Mouse (Mus musculus) layer of hippocampus, adult 11-12 months (tissue): ENCODE data around the gene Sycp3.
"Not testable (repeated sequence)": the region's sequence is repeated elsewhere in the genome, so short reads cannot be mapped to it uniquely, and the experiment has no call there.

ENCODE experiments used
- DNase-seq: peaks from one replicate; pipeline ENCODE4 v3.0.0; 2022; ENCODE audit warnings: low spot score

The Sycp3 gene

DNA sequence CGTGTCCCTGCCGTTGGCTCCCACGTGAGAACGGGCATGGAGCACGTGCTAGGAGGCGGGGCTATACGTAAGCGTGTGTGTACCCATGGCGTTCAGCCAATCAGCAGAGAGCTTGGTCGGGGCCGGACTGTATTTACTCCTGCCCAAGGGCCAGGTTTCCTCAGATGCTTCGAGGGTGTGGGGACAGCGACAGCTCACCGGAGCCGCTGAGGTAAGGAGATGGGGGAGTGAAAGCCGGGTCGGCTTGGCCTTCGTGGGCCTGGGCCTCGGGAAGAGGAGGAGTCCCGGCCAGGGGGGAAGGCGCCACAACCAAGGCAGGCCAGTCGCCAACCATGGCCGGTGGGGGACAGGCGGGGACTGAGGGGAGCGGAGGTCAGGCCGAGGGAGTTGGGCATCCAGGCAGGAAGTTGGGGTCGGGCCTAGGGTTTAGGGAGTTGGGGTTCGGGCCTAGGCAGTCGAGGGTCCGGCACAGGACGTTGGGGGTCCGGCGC, at the start of gene Sycp3:
Sycp3 (plus strand) TSS at position 68 of the 491 bp plus-strand sequence.
- no peak for DNase-seq

DNA sequence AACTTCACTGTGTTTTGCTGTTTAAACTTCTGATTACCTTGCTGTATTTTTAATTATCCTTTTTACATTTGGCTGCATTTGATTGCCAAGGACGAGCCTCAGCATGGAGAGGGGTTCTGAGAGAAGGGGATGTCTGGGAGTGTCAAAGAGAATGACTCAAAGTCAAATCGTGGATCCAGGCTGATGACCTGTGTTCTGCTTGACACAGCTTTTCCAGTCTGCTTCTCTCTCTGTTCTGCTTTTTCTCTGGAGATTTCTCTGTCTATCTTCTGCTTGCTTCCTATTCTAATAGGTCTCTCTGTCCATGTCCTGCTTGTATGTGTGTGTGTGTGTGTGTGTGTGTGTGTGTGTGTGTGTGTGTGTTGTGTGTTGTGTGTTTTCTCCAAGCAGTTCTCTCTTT, 49.6 kb upstream of the Sycp3 start:
- DNase-seq, result no peak

DNA sequence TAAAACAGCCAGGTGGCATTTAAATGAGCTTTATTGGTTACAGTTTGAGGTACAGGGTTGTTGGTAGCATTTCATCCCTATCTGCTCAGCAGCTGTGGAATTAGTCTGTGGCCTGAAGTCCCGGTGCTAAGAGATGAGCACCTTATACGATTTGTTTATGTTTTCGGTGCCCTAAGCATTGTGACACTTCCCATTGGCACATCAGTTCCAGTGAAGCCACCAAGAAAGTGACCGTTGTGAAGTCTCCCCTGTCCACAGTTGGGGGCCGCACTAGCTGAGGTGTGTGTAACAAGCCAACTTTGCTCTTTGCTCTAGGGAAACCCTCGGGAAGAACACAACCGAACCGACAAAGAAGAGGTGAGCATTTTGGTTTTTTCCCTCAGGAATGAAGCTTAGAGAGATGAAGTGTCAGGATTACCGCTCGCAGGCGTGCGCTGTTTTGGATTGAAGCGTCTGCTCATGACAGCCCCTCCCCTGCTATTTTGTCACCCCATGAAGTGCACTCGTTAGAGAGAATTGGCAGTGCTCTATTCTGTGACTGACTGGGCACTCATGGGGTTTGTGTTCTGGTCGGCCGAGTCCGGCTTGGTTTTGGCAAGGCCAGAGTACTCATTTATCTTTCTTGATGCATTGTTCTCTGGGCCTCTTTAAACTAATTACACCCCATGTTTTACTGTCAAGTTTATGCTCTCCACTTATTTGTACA, 46.9 kb upstream of the Sycp3 start:
- no peak for DNase-seq

DNA sequence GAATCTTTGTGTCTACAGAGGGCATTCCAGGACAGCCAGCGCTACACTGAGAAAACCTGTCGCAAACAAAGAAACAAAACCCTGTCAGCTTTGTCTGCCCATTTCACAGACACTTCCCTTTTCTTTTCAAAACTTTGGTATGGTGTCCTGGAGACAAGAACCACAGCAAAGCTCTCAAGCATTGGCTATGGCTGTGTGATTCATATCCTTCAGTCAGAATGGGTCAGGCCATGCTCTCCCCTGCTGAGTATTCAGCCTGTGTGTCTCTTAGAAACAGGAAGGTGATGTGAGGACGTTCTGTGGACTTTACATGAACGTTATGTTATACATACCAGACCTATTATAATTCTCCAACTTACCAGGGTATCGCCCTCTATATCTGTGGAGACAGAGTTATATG, 41.7 kb upstream of the Sycp3 start:
- DNase-seq, result no peak

DNA sequence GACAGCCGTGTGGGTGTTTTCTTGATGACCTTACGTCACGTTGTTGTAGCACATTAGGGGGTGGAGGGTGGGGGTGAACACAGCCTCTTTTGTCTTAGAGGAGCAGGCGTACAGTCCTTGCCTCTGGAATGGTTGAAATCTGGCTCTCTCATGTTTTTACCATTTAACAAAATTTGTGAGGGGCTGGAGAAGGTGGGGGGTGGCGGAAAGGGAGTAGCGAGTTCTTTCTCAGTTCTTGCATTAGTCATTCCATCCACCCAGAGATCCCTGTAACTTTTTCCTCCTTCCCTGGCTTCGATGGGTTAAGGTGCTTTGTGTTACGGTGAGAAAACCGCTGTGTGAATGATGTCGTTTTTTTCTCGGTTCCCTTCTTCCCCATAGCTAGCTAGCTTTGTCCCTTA, 39.2 kb upstream of the Sycp3 start:
- DNase-seq, result no peak

DNA sequence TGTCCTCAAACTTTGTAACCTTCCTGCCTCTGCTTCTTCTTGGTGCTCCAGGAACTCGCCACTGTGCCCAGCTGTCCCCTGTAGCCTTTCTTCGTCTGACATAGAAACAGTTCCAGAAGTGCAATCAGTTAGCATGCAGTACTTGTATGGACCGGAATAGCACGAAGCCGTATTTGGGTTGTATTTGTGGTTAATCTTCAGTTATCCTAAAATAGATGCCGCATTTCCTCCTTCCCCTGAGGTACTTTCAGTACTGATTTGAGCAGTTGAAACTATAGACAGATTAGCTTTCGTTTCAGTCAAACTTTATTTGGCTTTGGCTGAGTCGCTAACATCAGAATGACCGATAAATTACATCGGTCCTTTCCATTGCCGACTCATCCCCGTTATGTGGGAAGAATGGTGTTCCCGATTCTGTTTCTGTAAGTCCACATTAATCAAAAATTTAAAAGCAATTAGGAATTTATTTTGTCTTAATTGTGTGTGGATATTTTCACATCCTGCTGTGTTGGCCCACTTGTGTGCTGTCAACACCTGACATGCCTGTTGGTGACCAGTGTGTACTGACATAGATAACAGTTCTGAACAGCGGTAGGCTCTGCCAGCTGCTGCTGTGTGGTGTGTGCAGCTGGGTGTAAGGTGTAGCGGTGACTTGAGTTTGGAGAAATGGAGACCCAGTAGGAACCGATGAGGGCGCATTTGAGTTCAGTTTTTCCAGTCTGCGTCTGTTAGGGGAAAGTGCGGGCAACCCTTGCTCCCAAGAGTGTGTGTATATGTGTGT, 38.5 kb upstream of the Sycp3 start:
- no peak for DNase-seq

DNA sequence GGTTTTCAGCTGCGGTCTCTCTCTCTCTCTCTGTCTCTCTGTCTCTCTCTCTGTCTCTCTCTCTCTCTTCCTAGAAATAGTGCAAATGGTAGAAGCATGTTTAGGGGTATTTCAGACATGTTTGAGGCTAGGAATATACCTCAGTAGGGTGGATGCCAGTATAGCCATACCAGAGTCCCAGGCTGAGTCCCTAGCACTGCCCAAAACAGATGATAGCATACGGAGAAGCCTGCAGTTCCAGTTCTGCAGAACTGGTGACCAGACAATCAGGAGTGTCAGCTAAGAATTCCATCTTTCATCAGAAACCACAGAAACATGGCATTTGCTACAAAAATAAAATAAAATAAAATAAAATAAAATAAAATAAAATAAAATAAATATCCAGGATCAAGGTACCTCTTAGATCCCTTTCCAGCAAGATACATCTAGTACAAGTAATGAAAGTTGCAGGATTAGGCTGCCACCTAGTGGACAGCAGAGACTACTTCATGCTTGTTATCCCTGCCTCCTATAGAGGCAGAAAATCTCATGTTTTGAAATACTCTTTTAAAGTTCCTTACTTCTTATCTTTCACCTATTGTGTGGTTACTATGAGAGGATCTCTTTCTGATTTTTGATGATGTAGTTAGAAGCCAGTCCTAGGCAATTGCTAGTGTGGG, 33.1 kb upstream of the Sycp3 start:
- peak; percentile 43 for DNase-seq

DNA sequence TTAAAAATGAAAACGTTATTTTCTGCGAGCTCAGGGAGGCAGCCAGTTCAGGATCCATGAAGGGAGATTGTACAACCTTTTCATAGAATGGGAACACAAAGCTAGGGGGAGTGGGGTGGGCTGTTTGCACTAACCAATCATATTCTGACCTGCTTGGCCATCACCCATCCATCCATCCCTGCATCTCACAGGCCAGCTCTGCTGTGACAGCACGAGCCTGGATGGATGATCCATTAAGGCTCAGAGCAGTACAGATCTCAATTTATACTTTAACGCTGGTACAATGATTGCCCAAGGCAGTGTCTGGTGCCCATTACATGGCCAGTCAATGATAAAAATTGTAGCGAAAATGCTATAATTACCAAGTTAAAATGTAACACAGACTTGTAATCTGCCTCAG, 32.5 kb upstream of the Sycp3 start:
- DNase-seq, result no peak

DNA sequence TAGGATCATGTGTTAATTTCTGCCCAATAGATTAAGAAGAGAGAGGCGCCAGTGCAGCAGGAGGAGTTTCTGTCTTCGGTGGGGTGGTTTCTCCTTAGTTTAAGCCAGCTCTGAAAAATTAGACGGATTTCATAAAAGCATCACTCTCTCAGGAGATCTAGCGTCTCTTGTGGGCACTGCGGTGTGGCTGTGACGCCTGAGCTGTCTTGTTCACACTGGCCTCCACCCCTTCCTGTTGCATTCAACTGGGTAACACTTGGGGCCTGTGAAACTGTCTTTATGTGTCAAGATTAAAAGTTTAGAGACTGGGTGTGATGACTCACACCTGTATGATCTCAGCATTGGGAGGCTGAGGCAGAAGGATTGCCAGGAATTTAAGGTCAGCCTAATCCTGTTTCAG, 31.4 kb upstream of the Sycp3 start:
- no peak for DNase-seq

DNA sequence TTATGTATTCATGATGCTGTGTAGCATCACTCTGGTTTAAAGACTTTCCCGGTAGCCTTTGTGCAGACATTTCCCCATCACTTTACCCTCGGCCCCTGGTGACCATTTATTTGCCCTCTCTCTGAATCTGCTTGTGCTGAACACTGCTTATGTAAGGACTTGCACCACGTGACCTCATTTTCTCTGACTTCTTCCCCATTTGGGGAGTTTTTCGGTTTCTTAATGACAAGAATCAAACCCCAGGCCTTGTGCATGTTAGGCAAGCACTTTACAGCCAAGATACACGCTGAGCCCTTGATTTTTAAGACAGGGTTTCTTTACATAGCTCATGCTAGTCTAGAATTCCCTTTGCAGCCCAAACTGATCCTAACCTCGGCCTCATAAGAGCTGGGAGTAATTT, 18.1 kb upstream of the Sycp3 start:
- no peak for DNase-seq

DNA sequence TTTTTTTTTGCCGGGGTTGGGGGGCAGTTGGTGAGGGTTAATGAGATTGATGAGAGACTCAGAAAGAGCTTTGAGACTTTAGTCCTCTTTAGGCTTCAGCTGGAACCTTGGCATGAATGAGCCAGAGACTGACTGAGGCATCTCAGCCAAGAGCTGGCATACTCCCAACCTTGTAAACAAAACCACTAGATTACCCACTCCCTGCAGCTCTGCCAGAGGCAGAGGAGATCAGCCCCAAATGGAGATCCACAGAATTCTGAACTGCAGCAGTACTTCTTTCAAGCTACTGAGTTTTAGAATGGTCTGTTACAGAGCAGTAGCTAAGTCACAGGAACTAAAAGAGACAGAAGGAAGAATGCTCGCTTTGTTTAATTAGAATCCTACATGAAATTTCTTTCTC, 8.1 kb upstream of the Sycp3 start:
- peak; percentile 57 for DNase-seq

DNA sequence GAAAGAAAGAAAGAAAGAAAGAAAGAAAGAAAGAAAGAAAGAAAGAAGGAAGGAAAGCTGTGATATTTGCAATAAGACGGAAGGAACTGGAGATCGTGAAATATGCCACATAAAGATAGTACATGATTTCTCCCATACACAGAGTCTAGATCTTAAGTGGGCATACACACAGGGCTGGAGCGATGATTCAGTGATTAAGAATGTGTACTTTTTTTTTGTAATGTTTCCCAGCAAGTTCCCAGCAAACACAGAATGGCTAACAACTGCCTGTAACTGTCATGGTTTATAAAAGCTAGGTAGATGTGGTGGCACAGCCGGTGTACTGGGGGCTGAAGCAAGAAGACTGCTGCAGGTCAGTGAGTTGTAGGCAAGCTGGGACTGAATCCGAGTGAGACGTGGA, 7.4 kb upstream of the Sycp3 start:
- DNase-seq, result no peak

DNA sequence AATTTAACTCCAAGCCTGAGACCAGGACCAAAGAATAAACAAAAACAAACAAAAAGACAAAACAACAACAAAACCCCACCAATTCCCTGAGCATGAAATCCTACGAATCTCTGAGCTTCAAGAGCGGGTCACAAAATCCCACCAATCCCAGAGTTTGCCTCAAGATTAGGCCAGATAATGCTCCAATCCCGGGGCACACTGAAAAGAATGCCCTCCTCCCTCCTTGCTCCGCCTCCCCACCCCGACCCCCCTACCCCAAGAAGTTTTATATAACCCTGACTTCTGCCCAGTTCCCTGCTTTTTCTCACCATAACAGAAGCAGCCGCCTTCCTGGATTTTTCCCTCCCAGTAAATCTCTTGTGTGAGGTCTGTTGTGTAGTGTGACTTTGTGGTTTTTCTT, 1.6 kb upstream of the Sycp3 start:
- no peak for DNase-seq

DNA sequence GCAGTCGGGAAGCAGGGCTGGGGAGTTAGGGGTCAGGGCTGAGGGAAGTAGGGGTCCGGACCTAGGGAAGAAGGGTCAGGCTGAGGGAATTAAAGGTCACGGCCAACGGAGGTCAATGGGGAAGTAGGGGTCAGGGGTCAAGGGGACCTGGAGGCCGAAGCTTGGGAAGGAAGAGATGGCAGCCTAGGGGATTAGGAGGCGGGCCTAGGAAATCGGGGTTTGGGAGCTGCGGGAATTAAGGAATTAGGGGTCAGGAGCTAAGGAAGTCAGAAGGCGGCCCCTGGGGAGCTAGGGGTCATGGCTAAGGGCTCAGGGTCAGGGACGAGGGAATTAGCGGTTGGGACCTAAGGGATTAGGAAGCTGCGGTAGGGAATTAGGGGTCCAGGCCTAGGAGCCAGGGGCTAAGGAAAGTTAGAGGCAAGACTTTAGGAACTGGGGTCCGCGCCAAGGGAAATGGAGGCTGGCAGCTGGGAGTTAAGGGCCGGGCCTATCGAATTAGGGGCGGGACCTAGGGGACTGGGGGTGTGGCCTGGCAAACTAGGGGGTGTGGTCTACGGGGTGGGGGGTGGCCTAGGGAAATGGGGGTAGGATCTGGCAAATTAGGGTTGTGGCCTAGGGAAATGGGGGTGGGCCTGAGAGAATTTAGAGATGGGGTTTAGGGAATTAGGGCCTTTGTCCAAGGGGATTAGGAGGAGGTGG, 902 bp downstream of the Sycp3 start:
- no peak for DNase-seq

DNA sequence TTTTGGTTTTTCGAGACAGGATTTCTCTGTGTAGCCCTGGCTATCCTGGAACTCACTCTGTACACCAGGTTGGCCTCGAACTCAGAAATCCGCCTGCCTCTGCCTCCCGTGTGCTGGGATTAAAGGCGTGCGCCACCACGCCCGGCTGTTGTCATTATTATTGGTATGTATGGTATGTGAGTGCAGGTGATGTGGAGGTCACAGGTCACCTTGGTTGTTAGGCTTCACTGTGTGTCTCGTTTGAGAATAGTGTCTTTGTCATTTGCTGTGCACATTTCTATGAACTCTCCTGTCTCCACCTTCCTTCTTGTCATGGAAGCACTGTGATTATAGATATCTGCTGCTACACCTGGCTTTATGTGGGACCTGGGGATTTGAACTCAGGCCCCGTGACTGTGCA, 23.5 kb downstream of the Sycp3 start:
- DNase-seq, result not testable (repeated sequence)

DNA sequence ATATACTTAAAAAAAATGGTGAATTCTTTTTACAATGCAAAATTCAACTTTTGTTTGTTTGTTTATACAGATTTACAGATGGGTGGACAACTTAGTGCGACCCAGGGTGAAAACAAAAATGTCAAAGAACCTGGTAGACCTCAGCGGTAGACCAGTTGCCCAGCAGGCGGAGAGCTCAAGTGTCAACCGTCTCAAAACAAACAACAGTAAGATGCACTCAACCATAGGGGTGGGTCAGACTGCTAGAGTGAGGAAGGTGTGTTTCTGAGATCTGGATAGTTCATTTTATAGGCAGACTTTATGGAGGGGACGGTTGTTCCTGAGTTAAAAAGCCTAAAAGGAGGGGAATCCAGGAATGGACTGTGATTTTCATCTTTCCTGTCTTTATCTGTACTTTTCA, 29.3 kb downstream of the Sycp3 start:
- DNase-seq, result no peak

DNA sequence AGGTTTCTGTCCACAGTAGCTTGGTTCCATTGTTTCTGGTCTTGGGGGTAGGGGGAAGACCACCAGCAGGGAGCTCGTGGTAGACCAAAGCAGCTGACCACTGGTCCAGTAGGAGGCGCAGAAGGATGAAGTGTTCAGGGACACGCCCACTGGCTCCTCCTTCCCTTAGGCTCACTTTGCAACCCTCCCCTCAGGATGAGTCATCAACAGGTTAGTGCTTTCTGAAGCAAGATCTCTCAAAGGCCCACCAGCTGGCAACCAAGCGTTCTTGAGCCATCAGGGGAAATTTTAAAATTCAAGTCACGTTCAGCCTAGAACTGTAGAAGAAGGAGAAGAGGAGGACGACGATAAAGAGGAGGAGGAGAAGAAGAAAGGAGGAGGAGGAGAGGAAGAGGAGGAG, 32.3 kb downstream of the Sycp3 start:
- DNase-seq, result no peak

DNA sequence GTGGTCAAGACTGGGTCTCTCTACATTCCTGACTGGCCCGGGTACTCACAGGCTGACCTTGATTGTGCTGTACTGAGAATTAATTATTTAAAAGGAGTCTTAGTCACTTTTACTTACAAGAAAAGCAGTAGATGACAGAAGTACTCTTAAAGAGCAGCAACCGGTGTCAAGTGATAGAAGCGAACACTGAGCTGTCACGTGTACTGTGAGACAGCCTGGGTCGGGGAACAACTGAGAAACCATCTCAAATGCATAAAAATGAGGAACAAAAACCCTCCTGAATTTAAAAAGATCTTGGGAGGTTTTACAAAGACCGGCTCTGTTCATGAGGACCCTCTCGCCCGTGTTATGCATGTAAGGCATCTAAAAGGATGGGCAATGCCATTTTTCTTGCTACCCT, 33.3 kb downstream of the Sycp3 start:
- DNase-seq, result no peak

DNA sequence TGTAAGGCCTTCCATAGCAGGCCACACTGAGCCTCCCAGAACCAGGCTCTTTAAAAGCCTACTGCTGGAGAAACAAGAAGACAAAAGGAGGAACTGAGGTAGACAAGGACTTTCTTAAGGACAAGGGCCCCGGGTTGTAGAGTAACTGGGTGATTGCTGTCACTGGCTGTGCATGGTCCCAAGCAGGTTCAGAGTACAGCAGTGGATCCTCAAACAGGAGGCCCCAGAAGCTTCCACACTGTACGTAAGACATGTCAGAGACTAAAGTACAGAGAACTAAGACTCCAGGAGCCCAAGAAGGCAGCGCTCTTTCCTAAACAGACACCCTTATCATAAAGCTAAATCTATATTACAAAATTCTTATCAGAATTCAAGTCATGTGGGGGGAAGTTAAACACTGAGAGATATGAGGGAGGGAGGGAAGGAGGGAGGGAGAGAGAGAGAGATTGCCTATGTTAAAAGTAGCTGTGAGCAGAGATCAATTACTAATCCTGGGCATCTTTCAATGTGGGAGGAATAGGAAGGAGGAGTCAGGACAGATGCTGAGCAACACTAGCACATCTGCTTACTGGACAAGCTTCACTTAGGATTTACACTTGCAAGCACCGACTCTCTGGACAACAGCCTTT, 35.7 kb downstream of the Sycp3 start:
- DNase-seq, result no peak

DNA sequence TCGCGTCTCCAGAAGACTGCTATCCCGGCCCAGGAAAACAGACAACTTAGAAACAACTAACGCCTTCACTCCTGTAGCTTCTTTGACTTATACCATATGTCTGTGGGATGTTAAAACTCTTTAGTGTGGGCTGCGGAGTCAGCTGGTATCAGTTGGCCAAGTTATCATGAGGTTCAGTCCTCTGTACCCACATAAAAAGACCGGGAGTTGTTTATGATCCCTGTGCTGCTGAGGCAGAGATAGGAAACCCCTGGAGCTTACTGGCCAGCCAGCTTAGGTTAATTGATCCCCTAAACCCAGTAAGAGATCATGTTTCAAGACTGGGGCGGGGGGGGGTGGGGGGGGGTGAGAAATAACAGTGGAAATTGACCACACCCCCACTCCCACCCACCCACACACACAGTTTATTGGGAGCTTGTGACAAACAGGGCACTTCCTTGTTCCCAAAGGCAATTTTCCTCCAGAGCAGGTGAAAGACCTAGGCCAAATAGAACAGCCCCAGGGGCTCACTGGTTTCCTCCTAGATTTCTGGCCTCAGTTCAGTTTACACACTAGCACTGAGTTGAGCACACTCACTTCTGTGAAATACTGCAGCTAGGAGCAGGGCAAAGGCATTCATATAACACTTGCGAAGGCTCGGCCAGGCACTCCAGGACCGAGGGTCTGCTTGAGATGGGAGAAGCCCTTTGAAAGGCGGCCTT, 37.6 kb downstream of the Sycp3 start:
- no peak for DNase-seq

DNA sequence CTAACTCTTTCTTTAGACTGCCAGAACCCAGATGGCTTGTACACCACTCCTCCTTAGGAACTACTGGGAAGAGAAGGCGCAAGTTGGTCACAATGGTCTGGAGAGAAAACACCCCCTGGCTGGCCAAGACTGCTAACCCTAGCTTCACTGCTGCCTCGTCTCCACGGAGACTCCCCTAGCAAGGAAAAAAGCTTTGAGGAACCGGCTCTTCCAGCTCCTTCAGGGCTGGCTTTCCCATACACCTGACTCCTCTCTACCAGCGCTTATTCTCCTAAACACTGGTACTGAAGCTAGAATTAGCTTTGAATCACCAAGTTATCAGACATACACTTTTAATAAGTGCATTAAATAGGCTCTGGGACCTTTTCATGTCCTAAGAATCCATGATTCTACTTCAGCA, 40.6 kb downstream of the Sycp3 start:
- no peak for DNase-seq
